Mouse (Mus musculus): ENCODE results near the gene Elfn2.

DNA sequence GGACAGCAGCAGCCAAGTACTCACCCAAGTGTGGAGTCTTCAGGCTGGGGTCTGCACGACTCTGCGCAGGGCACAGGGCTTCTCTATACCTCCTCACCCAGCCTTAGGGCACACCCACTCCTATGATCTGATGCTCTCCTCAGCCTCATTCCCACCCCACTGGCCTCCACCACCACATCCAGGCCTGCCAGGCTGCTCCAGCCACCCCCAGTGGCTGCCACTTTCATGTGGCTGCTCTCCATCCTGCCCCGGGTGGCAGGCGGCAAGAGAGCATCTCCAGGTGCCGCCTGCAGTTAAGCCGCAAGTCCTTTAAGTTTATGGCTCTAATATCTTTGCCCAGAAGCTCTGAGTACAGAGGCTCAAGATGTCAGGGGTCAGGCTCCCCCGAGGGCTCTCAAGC lies 8.1 kb upstream of the Elfn2 start:
- no peak for TF ChIP-seq FLI1 (IDR thresholded peaks at IDR 0.05; ENCODE audit: low read length)
- TF ChIP-seq GATA1 (IDR thresholded peaks at IDR 0.05; ENCODE audit: borderline replicate concordance, low read length), result no peak

All from megakaryocyte, embryonic 14.5 days (primary cell).